Mouse (Mus musculus) neural tube, postnatal 0 days (tissue): ENCODE data around the gene Ndufb3. TPM values are rescaled to one million over a fixed set of nuclear protein-coding genes. Genes with fewer than 3 reads are reported as not detected.

Source experiments
- polyA plus RNA-seq: library from polyadenylated mRNA; unstranded; fragments of >200 nt; fragmentation: Nextera tagmentation; extraction: Ambion mirVana; gene quantifications from 2 replicates; pipeline ENCODE4 v1.2.1, GENCODE M21; 2015

Gene Ndufb3
- 245 and 262 TPM in 2 replicates for polyA plus RNA-seq

DNA sequence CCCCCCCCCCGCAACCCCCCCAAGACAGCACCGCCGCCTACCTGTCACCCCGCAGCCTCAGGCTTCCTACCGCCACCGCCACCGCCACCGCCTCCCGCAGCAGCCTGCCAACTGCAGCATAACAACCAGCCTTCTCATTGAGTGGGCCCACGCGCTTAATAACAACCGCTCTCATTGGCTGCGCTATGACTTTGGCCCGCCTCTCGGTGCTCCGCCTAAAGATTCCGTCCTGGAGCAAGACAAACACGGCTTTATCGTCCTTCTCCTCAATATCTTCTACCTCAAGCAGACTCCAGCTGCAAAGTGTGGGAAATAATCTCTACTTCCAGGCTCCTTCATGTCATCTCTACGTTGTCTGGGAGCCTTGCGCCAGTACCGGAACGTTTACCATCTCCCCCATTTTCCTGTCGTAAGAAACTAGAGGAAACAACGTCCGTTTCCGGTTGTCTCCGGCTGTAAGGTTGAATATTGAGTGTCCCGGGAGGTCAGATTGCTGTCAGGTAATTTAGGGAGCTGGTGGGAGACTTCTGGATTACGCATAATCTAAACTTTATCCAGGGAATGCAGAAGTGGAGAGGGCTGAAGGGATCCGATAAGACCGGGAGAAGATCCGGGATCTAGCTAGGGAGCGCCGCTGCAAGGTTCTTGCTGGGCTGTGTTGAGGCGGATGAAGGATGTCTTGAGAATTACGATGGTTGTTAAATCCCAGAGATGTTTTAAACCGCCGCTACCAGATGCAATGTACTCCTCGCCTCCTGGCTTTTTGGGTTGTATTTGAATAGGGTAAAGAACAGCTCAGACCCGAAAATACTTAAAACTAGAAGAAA is at the start of gene Ndufb3, which contains the start of gene Fam126b:
TSS of gene Ndufb3 (plus strand) at position 214 of the 827 bp plus-strand sequence.
TSS of gene Fam126b (minus strand) at position 153 of the 827 bp plus-strand sequence.

Other genes starting within 250 kb of the Ndufb3 start
- gene Bzw1, start 193.5 kb upstream of the Ndufb3 start, polyA plus RNA-seq, result 282 and 334 TPM in 2 replicates
- 103 and 115 TPM in 2 replicates for gene Clk1, start 162.3 kb upstream of the Ndufb3 start, polyA plus RNA-seq
- gene Nif3l1, start 141.2 kb upstream of the Ndufb3 start, polyA plus RNA-seq, result 34.8 and 35.2 TPM in 2 replicates
- 54.7 and 55.1 TPM in 2 replicates for gene Ppil3, start 140.9 kb upstream of the Ndufb3 start, polyA plus RNA-seq
- 19.4 and 20.8 TPM in 2 replicates for gene Orc2, start 81.3 kb upstream of the Ndufb3 start, polyA plus RNA-seq
- gene Fam126b, start 61 bp upstream of the Ndufb3 start, polyA plus RNA-seq, result 11.3 and 13.3 TPM in 2 replicates
- not detected in 2 replicates for gene Als2cr12, start 109.6 kb downstream of the Ndufb3 start, polyA plus RNA-seq
- gene Cflar, start 125.1 kb downstream of the Ndufb3 start, polyA plus RNA-seq, result 22.7 and 23.5 TPM in 2 replicates
- 4.8 and 5.1 TPM in 2 replicates for gene Casp8, start 209.0 kb downstream of the Ndufb3 start, polyA plus RNA-seq